In the genomic region with DNA sequence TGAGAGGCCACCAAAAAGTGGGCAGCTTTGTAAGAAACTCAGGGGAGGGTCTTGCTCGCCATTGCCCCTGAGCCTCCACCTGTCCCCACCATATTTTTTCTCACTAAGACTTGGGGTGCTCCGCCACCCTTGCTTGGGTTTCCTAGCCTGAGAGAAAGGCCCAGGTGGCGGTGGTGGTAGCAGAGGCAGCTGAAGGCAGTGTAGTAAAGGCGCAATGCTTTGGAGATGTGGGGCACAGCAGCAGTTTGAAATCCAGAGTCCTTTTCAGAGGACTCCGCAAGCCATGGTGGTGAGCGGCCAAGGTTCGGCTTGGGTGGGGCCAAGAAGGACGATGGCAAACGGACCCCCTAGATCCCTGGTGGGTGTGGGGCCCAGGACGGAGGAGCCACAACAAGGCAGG, we compare ENCODE assay signal across 30 mouse cellular contexts. TPM values are rescaled to one million over a fixed set of nuclear protein-coding genes. Genes with fewer than 3 reads are reported as not detected.
"Had no signal": no experiment of that assay in that cellular context is flagged by ENCODE, and none has a peak within 500 bp of the region (broad histone marks: within the 10 kb centered on the region; RNA-seq: fewer than 3 reads in every experiment).

No protein-coding gene starts in this region.

- H3K4me2 ChIP-seq: heart, embryonic 12.5 days; hindbrain, embryonic 13.5 days; kidney, embryonic 15.5 days; limb, embryonic 13.5 days; limb, embryonic 15.5 days; liver, embryonic 12.5 days had no signal

- ATAC-seq: hindbrain, postnatal 0 days; intestine, embryonic 16.5 days; liver, embryonic 12.5 days had no signal

- H3K27me3 ChIP-seq: heart, embryonic 12.5 days; hindbrain, embryonic 13.5 days; kidney, embryonic 15.5 days; limb, embryonic 13.5 days; limb, embryonic 15.5 days; liver, embryonic 12.5 days had no signal

- H3K4me1 ChIP-seq: heart, embryonic 10.5 days; heart, embryonic 12.5 days; hindbrain, embryonic 13.5 days; kidney, embryonic 15.5 days; limb, embryonic 13.5 days; limb, embryonic 15.5 days; liver, embryonic 12.5 days had no signal

- DNase-seq: gastrocnemius, postnatal 14 days; gastrocnemius, postnatal 36 days; heart, adult 18-20 months; heart, postnatal 10 days; kidney, adult 11 months; kidney, adult 2 months; kidney, adult 9 months; kidney, postnatal 14 days; kidney, postnatal 36 days; layer of hippocampus, adult 9-11 months; layer of hippocampus, postnatal 36 days; left cerebral cortex, postnatal 4 days had no signal

- H3K36me3 ChIP-seq: heart, embryonic 10.5 days; heart, embryonic 12.5 days; hindbrain, embryonic 13.5 days; kidney, embryonic 15.5 days; limb, embryonic 13.5 days; limb, embryonic 15.5 days; liver, embryonic 12.5 days had no signal

- H3K27ac ChIP-seq: heart, embryonic 10.5 days; hindbrain, embryonic 13.5 days; hindbrain, postnatal 0 days; kidney, embryonic 15.5 days; kidney, postnatal 0 days; limb, embryonic 13.5 days; limb, embryonic 15.5 days; liver, embryonic 12.5 days had no signal

- H3K4me3 ChIP-seq: heart, embryonic 10.5 days; heart, embryonic 12.5 days; hindbrain, embryonic 13.5 days; kidney, embryonic 15.5 days; limb, embryonic 13.5 days; limb, embryonic 15.5 days; liver, embryonic 12.5 days had no signal

- H3K9me3 ChIP-seq: hindbrain, embryonic 13.5 days had no signal

- H3K9ac ChIP-seq: heart, embryonic 12.5 days; hindbrain, embryonic 13.5 days; kidney, embryonic 15.5 days; limb, embryonic 13.5 days; limb, embryonic 15.5 days; liver, embryonic 12.5 days had no signal

RNA-seq across cellular contexts. Expression of gene Olfr1293-ps, which starts 7.6 kb away (rescaled TPM):
- polyA plus RNA-seq: gonadal fat pad, adult 2 months; heart, embryonic 10.5 days; heart, embryonic 12.5 days; heart, embryonic 14.5 days; heart, embryonic 16.5 days; hindbrain, embryonic 11.5 days; hindbrain, embryonic 13.5 days; hindbrain, postnatal 0 days; intestine, embryonic 14.5 days; intestine, embryonic 16.5 days; kidney, adult 2 months; kidney, embryonic 15.5 days; kidney, postnatal 0 days; large intestine, adult 2 months; limb, embryonic 11.5 days; limb, embryonic 13.5 days; limb, embryonic 15.5 days; liver, adult 2 months; liver, embryonic 12.5 days had no signal

RNA-seq across cellular contexts. Expression of gene Olfr1291-ps1, which starts 20.5 kb away (rescaled TPM):
- polyA plus RNA-seq: gonadal fat pad, adult 2 months; heart, embryonic 10.5 days; heart, embryonic 12.5 days; heart, embryonic 14.5 days; heart, embryonic 16.5 days; hindbrain, embryonic 11.5 days; hindbrain, embryonic 13.5 days; hindbrain, postnatal 0 days; intestine, embryonic 14.5 days; intestine, embryonic 16.5 days; kidney, adult 2 months; kidney, embryonic 15.5 days; kidney, postnatal 0 days; large intestine, adult 2 months; limb, embryonic 11.5 days; limb, embryonic 13.5 days; limb, embryonic 15.5 days; liver, adult 2 months; liver, embryonic 12.5 days had no signal

RNA-seq across cellular contexts. Expression of gene Olfr1294, which starts 22.6 kb away (rescaled TPM):
- polyA plus RNA-seq: gonadal fat pad, adult 2 months; heart, embryonic 10.5 days; heart, embryonic 12.5 days; heart, embryonic 14.5 days; heart, embryonic 16.5 days; hindbrain, embryonic 11.5 days; hindbrain, embryonic 13.5 days; hindbrain, postnatal 0 days; intestine, embryonic 14.5 days; intestine, embryonic 16.5 days; kidney, adult 2 months; kidney, embryonic 15.5 days; kidney, postnatal 0 days; large intestine, adult 2 months; limb, embryonic 11.5 days; limb, embryonic 13.5 days; limb, embryonic 15.5 days; liver, adult 2 months; liver, embryonic 12.5 days had no signal

RNA-seq across cellular contexts. Expression of gene Olfr1290, which starts 23.8 kb away (rescaled TPM):
- polyA plus RNA-seq: gonadal fat pad, adult 2 months; heart, embryonic 14.5 days; heart, embryonic 16.5 days; hindbrain, embryonic 11.5 days; hindbrain, embryonic 13.5 days; hindbrain, postnatal 0 days; intestine, embryonic 14.5 days; intestine, embryonic 16.5 days; kidney, adult 2 months; kidney, embryonic 15.5 days; kidney, postnatal 0 days; large intestine, adult 2 months; limb, embryonic 11.5 days; limb, embryonic 13.5 days; limb, embryonic 15.5 days; liver, adult 2 months; liver, embryonic 12.5 days had no signal

RNA-seq across cellular contexts. Expression of gene Olfr1289, which starts 36.8 kb away (rescaled TPM):
- polyA plus RNA-seq: gonadal fat pad, adult 2 months; heart, embryonic 10.5 days; heart, embryonic 12.5 days; heart, embryonic 14.5 days; heart, embryonic 16.5 days; hindbrain, embryonic 11.5 days; hindbrain, embryonic 13.5 days; hindbrain, postnatal 0 days; intestine, embryonic 14.5 days; intestine, embryonic 16.5 days; kidney, adult 2 months; kidney, embryonic 15.5 days; kidney, postnatal 0 days; large intestine, adult 2 months; limb, embryonic 11.5 days; limb, embryonic 13.5 days; limb, embryonic 15.5 days; liver, adult 2 months; liver, embryonic 12.5 days had no signal
